Mouse (Mus musculus) limb, embryonic 11.5 days (tissue): ENCODE measurements around the gene Parvb. TPM values are rescaled to one million over a fixed set of nuclear protein-coding genes. Genes with fewer than 3 reads are reported as not detected.

ENCODE experiments used
- ATAC-seq: fragments of 200-750 bp; cut with Nextera tagmentation; 2 replicates; pipeline ENCODE4 v1.8.0; 2017; ENCODE audit warnings: low read depth; ENCODE audit not compliant: insufficient number of reproducible peaks, low FRiP score, low TSS enrichment
- DNase-seq: peaks from one replicate; pipeline ENCODE4 v3.0.0-alpha.2; 2015; ENCODE audit warnings: low spot score
- H3K27ac ChIP-seq: fragments of 300-500 bp; sonication (generic); replicated peaks from 2 replicates; pipeline ENCODE4 v1.5.1; 2014; ENCODE audit warnings: low read depth, mild to moderate bottlenecking, low read length
- H3K27me3 ChIP-seq: fragments of 300-500 bp; sonication (generic); 2 replicates; pipeline ENCODE4 v1.6.1; 2014; ENCODE audit warnings: mild to moderate bottlenecking, low read length, mixed read lengths; ENCODE audit not compliant: control insufficient read depth, insufficient read depth
- H3K36me3 ChIP-seq: fragments of 300-500 bp; sonication (generic); 2 replicates; pipeline ENCODE4 v1.6.1; 2014; ENCODE audit warnings: mild to moderate bottlenecking, low read length, moderate library complexity, mixed read lengths; ENCODE audit not compliant: control insufficient read depth, insufficient read depth
- H3K4me1 ChIP-seq: fragments of 300-500 bp; sonication (generic); 2 replicates; pipeline ENCODE4 v1.6.1; 2014; ENCODE audit warnings: low read length, mixed read lengths; ENCODE audit not compliant: control insufficient read depth, insufficient read depth
- H3K4me2 ChIP-seq: fragments of 300-500 bp; sonication (generic); 2 replicates; pipeline ENCODE4 v1.6.1; 2014; ENCODE audit warnings: low read depth, mild to moderate bottlenecking, moderate library complexity; ENCODE audit not compliant: severe bottlenecking
- H3K4me3 ChIP-seq: fragments of 300-500 bp; sonication (generic); 2 replicates; pipeline ENCODE4 v1.5.1; 2014; ENCODE audit warnings: low read depth, low read length
- H3K9ac ChIP-seq: fragments of 300-500 bp; sonication (generic); 2 replicates; pipeline ENCODE4 v1.6.1; 2014; ENCODE audit warnings: mild to moderate bottlenecking, low read length
- H3K9me3 ChIP-seq: fragments of 300-500 bp; sonication (generic); 2 replicates; pipeline ENCODE4 v1.6.1; 2016; ENCODE audit warnings: low read length; ENCODE audit not compliant: control insufficient read depth
- WGBS: fragments of 180-500 bp; shearing (Covaris S2); extraction: QIAGEN DNeasy Blood & Tissue Kit; methylation state at CpG from one replicate; pipeline ENCODE4 v1.1.7; 2014; 5-methylcytosine and 5-hydroxymethylcytosine counted together
- polyA plus RNA-seq: library from polyadenylated mRNA; unstranded; fragments of >200 nt; fragmentation: Nextera tagmentation; extraction: Ambion mirVana; gene quantifications from 2 replicates; pipeline ENCODE4 v1.2.1, GENCODE M21; 2014

Gene Parvb
- polyA plus RNA-seq, 1 experiment from 2014 or later, result 9.4 TPM

DNA sequence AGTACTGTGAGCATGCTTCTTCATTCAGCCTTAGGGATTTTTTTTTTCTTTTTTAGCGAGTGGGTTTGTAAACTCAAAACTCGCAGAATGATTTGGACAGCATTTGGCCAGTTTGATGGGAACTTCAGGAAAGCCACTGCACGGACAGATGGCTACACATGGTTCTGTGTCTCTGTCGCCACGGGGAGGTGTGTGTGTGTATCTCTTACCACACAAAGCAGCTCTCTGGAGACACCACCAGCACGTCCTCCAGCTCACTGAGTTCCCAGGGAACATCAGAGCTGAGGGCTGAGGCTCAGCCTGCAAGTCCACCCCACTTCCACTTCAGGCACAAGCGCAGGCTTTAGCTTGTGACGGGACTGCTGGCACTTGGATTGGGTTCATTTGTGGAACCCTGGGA is 22.5 kb downstream of the Parvb start:
- Histone ChIP-seq H3K4me3 (no peak overlapping the region), H3K9me3 (no peaks in the 10 kb centered on the region), H3K36me3 (no peaks in the 10 kb centered on the region), H3K9ac (no peak overlapping the region), H3K4me1 (peaks cover 19% of the 10 kb centered on the region), H3K4me2 (no peak overlapping the region), H3K27me3 (no peaks in the 10 kb centered on the region), H3K27ac (no peak overlapping the region)
- DNase-seq, result no peak
- WGBS, result 84% methylated on average over 8 of the region's 8 CpGs
- ATAC-seq, result no peak

- Histone ChIP-seq H3K9ac (no peak overlapping the region), H3K36me3 (no peaks in the 10 kb centered on the region), H3K4me3 (no peak overlapping the region), H3K27me3 (no peaks in the 10 kb centered on the region), H3K27ac (no peak overlapping the region), H3K4me2 (no peak overlapping the region), H3K4me1 (peaks cover 22% of the 10 kb centered on the region), H3K9me3 (no peaks in the 10 kb centered on the region)
- ATAC-seq (no peak), DNase-seq (no peak)
- WGBS, result 84% methylated on average over 12 of the region's 12 CpGs
Measured at GRCm38 (mm10) chr15:84256254-84256850, 24.5 kb downstream of the Parvb start.

- Histone ChIP-seq H3K4me3 (no peak overlapping the region), H3K4me1 (peaks cover 22% of the 10 kb centered on the region), H3K36me3 (no peaks in the 10 kb centered on the region), H3K9me3 (no peaks in the 10 kb centered on the region), H3K9ac (no peak overlapping the region), H3K27ac (no peak overlapping the region), H3K4me2 (no peak overlapping the region), H3K27me3 (no peaks in the 10 kb centered on the region)
- no peak for DNase-seq
- ATAC-seq, result no peak
- WGBS, result 90% methylated on average over 5 of the region's 5 CpGs
Measured at GRCm38 (mm10) chr15:84256864-84257263, 25.0 kb downstream of the Parvb start.

GRCm38 (mm10) chr15:84258602-84259355 is 26.9 kb downstream of the Parvb start:
- Histone ChIP-seq H3K36me3 (no peaks in the 10 kb centered on the region), H3K4me1 (peaks cover 22% of the 10 kb centered on the region), H3K9me3 (no peaks in the 10 kb centered on the region), H3K4me2 (no peak overlapping the region), H3K27ac (peak overlapping the region; percentile 68; the same call in 1 of the 2 replicates), H3K27me3 (no peaks in the 10 kb centered on the region), H3K4me3 (no peak overlapping the region), H3K9ac (0 out of 2 replicates have a peak overlapping the region, but pooled peaks have one; percentile 12)
- WGBS, result 47% methylated on average over 9 of the region's 9 CpGs
- ATAC-seq, result no peak
- peak; percentile 46 for DNase-seq

GRCm38 (mm10) chr15:84260123-84260822 is 28.4 kb downstream of the Parvb start:
- 39% methylated on average over 22 of the region's 22 CpGs for WGBS
- DNase-seq (peak; percentile 88), ATAC-seq (no peak)
- no peaks in the 10 kb centered on the region for H3K36me3 ChIP-seq
- H3K27ac ChIP-seq, result no peak overlapping the region
- H3K4me1 ChIP-seq, result peaks cover 20% of the 10 kb centered on the region
- H3K27me3 ChIP-seq, result no peaks in the 10 kb centered on the region
- no peak overlapping the region for H3K9ac ChIP-seq
- no peak overlapping the region for H3K4me2 ChIP-seq
- H3K9me3 ChIP-seq, result no peaks in the 10 kb centered on the region
- no peak overlapping the region for H3K4me3 ChIP-seq

DNA sequence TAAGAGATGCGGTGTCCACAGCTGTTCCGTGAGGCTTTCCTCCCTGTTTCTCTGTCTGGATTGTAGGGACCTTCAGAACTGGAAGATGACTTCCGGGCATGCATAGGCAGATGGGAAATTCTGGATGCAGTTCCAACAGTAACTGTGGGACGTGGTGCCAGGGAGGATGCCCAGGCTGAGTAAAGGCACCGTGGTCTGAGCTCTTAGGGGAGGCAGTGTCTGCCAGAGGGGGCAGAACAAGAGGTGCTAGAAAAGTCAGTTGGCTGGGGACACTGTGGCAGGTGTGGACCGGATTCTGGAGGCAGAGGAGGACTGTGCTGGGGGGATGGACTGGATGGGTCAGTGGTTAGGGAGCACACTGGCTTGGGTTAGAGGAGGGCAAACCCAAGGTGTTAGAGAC is 30.8 kb downstream of the Parvb start:
- DNase-seq, result no peak
- 96% methylated on average over 6 of the region's 6 CpGs for WGBS

DNA sequence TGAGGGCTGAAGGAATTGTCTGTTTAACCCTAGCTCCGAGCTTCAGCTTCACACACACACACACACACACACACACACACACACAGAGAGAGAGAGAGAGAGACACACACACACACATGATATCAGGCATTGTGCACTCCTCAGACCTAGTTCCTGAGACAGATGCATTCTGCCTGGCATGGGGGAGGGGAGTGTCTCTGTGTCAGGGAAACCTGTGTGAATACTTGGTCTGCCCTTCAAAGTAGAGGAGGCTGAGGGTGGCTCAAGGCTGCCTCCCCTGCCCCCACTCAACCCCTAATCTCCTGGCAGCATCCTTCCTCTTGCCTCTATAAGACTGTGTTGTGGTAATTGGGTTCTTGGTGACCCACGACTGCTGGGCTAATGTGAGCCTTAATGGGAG is 31.7 kb downstream of the Parvb start:
- H3K27me3 ChIP-seq, result no peaks in the 10 kb centered on the region
- 58% methylated on average over 2 of the region's 2 CpGs for WGBS
- no peak overlapping the region for H3K9ac ChIP-seq
- ATAC-seq, result no peak
- no peak overlapping the region for H3K4me2 ChIP-seq
- H3K36me3 ChIP-seq, result no peaks in the 10 kb centered on the region
- H3K4me1 ChIP-seq, result peaks cover 11% of the 10 kb centered on the region; the same call in 1 of the 2 replicates
- H3K4me3 ChIP-seq, result no peak overlapping the region
- DNase-seq, result no peak
- H3K27ac ChIP-seq, result no peak overlapping the region
- H3K9me3 ChIP-seq, result no peaks in the 10 kb centered on the region

More for the DNA sequence above, 30.8 kb downstream of the Parvb start:
- no peak overlapping the region for H3K27ac ChIP-seq
- no peaks in the 10 kb centered on the region for H3K27me3 ChIP-seq
- H3K4me1 ChIP-seq, result peaks cover 20% of the 10 kb centered on the region
- H3K4me2 ChIP-seq, result no peak overlapping the region
- no peak for ATAC-seq
- H3K9ac ChIP-seq, result no peak overlapping the region
- no peaks in the 10 kb centered on the region for H3K9me3 ChIP-seq
- no peaks in the 10 kb centered on the region for H3K36me3 ChIP-seq
- no peak overlapping the region for H3K4me3 ChIP-seq

GRCm38 (mm10) chr15:84265141-84265540 is 33.3 kb downstream of the Parvb start:
- DNase-seq (no peak), ATAC-seq (no peak)
- 74% methylated on average over 11 of the region's 11 CpGs for WGBS
- Histone ChIP-seq H3K27ac (0 out of 2 replicates have a peak overlapping the region, but pooled peaks have one; percentile 18), H3K4me1 (peaks cover 3% of the 10 kb centered on the region; the same call in 1 of the 2 replicates), H3K4me3 (no peak overlapping the region), H3K9ac (no peak overlapping the region), H3K27me3 (no peaks in the 10 kb centered on the region), H3K36me3 (no peaks in the 10 kb centered on the region), H3K4me2 (no peak overlapping the region), H3K9me3 (no peaks in the 10 kb centered on the region)
